Mouse (Mus musculus) cerebellum, adult 2 months (tissue): ENCODE measurements around the gene Cdh9.

ENCODE experiments used
- CTCF ChIP-seq: fragments of 200-500 bp; IDR thresholded peaks from 2 replicates; pipeline ENCODE4 v1.5.1; 2011; ENCODE audit warnings: low read depth, mild to moderate bottlenecking, control low read depth, low read length, moderate library complexity, borderline replicate concordance; ENCODE audit not compliant: insufficient read depth
- POLR2A ChIP-seq: fragments of 200-500 bp; IDR thresholded peaks from 2 replicates; pipeline ENCODE4 v1.6.1; 2011; ENCODE audit warnings: low read length, control low read depth, borderline replicate concordance; ENCODE audit not compliant: insufficient read depth

DNA sequence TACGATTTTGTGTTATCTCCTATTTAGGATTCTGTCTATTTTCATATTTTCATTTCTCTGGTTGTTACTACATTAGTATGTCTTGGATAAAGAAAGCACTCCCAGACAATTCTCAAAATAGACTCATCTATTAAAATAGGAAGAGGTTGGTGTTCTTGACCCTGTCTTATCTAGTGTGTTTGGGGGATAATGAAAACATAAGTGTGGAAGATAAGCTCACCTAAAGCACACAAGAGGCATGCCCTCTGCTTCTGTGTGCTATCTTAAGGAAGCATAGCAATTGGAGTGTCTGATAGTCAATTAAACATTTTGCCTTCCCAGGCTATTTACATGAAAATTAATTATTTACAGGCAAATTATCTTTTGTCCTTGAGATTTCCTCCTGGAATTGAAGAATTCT, 18.1 kb downstream of the Cdh9 start:
- no peak for TF ChIP-seq CTCF
- no peak for TF ChIP-seq POLR2A
